Mouse (Mus musculus): ENCODE data around the gene Ubc. TPM values are rescaled to one million over a fixed set of nuclear protein-coding genes. Genes with fewer than 3 reads are reported as not detected.
A peak's percentile ranks its signal among the peaks of the same experiment; 100 is the strongest.

The Ubc gene
- polyA plus RNA-seq, 1 experiment = 585 TPM

- no peak overlapping the region for H3K4me3 ChIP-seq (ENCODE audit: control insufficient read depth, insufficient read depth, low read length)
- H3K27me3 ChIP-seq (ENCODE audit: control insufficient read depth, insufficient read depth, low read length) = no peaks in the 10 kb centered on the region
- H3K36me3 ChIP-seq (ENCODE audit: control insufficient read depth, insufficient read depth, low read length) = peaks cover 20% of the 10 kb centered on the region
- 70% methylated on average over 3 of the region's 3 CpGs for WGBS
- peaks cover 2% of the 10 kb centered on the region for H3K4me1 ChIP-seq (replicated peaks; ENCODE audit: control insufficient read depth, insufficient read depth, low read length)
- TF ChIP-seq CTCF (IDR thresholded peaks at IDR 0.05; ENCODE audit: borderline replicate concordance, control insufficient read depth, extremely low read depth, insufficient read depth, low read length, poor library complexity) = no peak
- TF ChIP-seq POLR2A (IDR thresholded peaks at IDR 0.05; ENCODE audit: control insufficient read depth, extremely low read depth, insufficient read depth, low read length, poor library complexity) = no peak
- no peak overlapping the region for H3K27ac ChIP-seq (ENCODE audit: control insufficient read depth, insufficient read depth, low read length)
- DNase-seq = no peak
Observed at GRCm38 (mm10) chr5:125383637-125384420, 6.2 kb downstream of the Ubc start.

GRCm38 (mm10) chr5:125382673-125383558, 7.1 kb downstream of the Ubc start:
- no peak for TF ChIP-seq CTCF (IDR thresholded peaks at IDR 0.05; ENCODE audit: borderline replicate concordance, control insufficient read depth, extremely low read depth, insufficient read depth, low read length, poor library complexity)
- TF ChIP-seq POLR2A (IDR thresholded peaks at IDR 0.05; ENCODE audit: control insufficient read depth, extremely low read depth, insufficient read depth, low read length, poor library complexity) = no peak

DNA sequence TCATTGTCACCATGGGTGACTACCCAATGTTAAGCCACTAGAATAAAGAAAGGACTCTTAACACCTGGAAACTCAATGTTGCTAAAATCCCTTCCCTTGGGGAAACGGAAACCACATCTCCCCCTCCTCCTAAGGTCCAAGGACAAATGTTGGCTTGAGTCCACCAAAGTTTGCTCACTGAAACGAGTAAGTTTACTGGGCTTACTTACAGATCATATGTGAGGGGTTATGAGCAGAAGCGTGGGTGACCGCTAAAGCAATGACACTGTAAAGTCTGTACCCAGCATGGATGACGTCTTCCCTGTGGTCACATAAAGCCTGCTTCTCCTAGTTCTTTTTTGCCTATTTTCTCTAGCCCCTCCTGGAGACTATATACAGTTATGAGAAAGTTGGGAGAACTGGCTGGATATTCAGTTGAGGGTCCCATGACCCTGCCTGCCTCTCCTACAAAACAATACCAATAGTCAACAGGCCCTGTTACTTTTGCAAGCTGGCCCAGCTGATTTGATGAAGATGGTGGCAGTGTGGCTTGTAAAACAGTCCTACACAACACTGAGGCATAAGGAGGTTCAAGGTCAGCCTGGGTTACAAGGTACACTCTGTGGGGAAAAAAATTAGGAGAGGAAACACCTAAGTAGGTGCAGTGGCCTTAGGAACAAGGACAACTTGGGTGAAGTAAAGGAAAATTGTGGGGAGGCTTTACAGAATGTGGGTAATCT, 7.9 kb downstream of the Ubc start:
- Histone ChIP-seq H3K4me3 (ENCODE audit: control insufficient read depth, insufficient read depth, low read length) (no peak overlapping the region), H3K36me3 (ENCODE audit: control insufficient read depth, insufficient read depth, low read length) (peaks cover 20% of the 10 kb centered on the region), H3K27me3 (ENCODE audit: control insufficient read depth, insufficient read depth, low read length) (no peaks in the 10 kb centered on the region), H3K27ac (ENCODE audit: control insufficient read depth, insufficient read depth, low read length) (no peak overlapping the region), H3K4me1 (replicated peaks; ENCODE audit: control insufficient read depth, insufficient read depth, low read length) (peaks cover 7% of the 10 kb centered on the region)
- WGBS = 79% methylated on average over 5 of the region's 5 CpGs
- TF ChIP-seq POLR2A (IDR thresholded peaks at IDR 0.05; ENCODE audit: control insufficient read depth, extremely low read depth, insufficient read depth, low read length, poor library complexity) (no peak), CTCF (IDR thresholded peaks at IDR 0.05; ENCODE audit: borderline replicate concordance, control insufficient read depth, extremely low read depth, insufficient read depth, low read length, poor library complexity) (no peak)
- DNase-seq = no peak

More at GRCm38 (mm10) chr5:125382673-125383558, 7.1 kb downstream of the Ubc start:
- no peak overlapping the region for H3K4me3 ChIP-seq (ENCODE audit: control insufficient read depth, insufficient read depth, low read length)
- 41% methylated on average over 6 of the region's 6 CpGs for WGBS
- H3K36me3 ChIP-seq (ENCODE audit: control insufficient read depth, insufficient read depth, low read length) = peaks cover 20% of the 10 kb centered on the region
- H3K27ac ChIP-seq (ENCODE audit: control insufficient read depth, insufficient read depth, low read length) = no peak overlapping the region
- peak; percentile 56 for DNase-seq
- no peaks in the 10 kb centered on the region for H3K27me3 ChIP-seq (ENCODE audit: control insufficient read depth, insufficient read depth, low read length)
- H3K4me1 ChIP-seq (replicated peaks; ENCODE audit: control insufficient read depth, insufficient read depth, low read length) = no peaks in the 10 kb centered on the region; the same call in 1 of the 2 replicates

- no peak overlapping the region for H3K27ac ChIP-seq (ENCODE audit: control insufficient read depth, insufficient read depth, low read length)
- no peaks in the 10 kb centered on the region for H3K36me3 ChIP-seq (ENCODE audit: control insufficient read depth, insufficient read depth, low read length)
- 74% methylated on average over 5 of the region's 5 CpGs for WGBS
Observed at GRCm38 (mm10) chr5:125378919-125379318, 11.1 kb downstream of the Ubc start.

DNA sequence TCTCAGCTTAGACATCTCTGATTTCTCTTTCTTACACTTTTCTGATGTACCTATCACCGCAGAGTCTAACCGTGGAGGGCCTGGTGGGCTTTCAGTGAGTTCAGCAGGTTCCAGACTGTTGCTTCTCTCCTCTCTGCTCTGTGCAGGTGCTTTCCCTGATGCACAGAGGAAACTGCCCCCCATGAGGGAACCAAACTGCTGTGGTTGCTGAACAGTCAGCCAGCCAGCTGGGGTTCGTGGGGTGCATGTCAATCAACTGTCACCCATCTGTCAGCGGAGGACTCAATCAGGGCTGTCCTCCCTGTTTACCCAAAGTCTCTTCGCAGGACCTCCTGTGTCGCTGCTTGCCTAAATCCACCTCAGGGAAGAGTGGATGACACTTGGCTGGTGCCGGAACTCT, 12.8 kb downstream of the Ubc start:
- peak overlapping the region; percentile 95 for H3K27ac ChIP-seq (ENCODE audit: control insufficient read depth, insufficient read depth, low read length)
- 17% methylated on average over 7 of the region's 7 CpGs for WGBS
- H3K27me3 ChIP-seq (ENCODE audit: control insufficient read depth, insufficient read depth, low read length) = no peaks in the 10 kb centered on the region

More at GRCm38 (mm10) chr5:125378919-125379318, 11.1 kb downstream of the Ubc start:
- no peaks in the 10 kb centered on the region for H3K27me3 ChIP-seq (ENCODE audit: control insufficient read depth, insufficient read depth, low read length)
- peaks cover 19% of the 10 kb centered on the region for H3K4me1 ChIP-seq (replicated peaks; ENCODE audit: control insufficient read depth, insufficient read depth, low read length)
- H3K4me3 ChIP-seq (ENCODE audit: control insufficient read depth, insufficient read depth, low read length) = no peak overlapping the region
- TF ChIP-seq POLR2A (IDR thresholded peaks at IDR 0.05; ENCODE audit: control insufficient read depth, extremely low read depth, insufficient read depth, low read length, poor library complexity) (no peak), CTCF (IDR thresholded peaks at IDR 0.05; ENCODE audit: borderline replicate concordance, control insufficient read depth, extremely low read depth, insufficient read depth, low read length, poor library complexity) (no peak)
- DNase-seq = no peak

GRCm38 (mm10) chr5:125375871-125376270, 14.1 kb downstream of the Ubc start:
- Histone ChIP-seq H3K4me3 (ENCODE audit: control insufficient read depth, insufficient read depth, low read length) (no peak overlapping the region), H3K4me1 (replicated peaks; ENCODE audit: control insufficient read depth, insufficient read depth, low read length) (peaks cover 19% of the 10 kb centered on the region), H3K36me3 (ENCODE audit: control insufficient read depth, insufficient read depth, low read length) (no peaks in the 10 kb centered on the region), H3K27ac (ENCODE audit: control insufficient read depth, insufficient read depth, low read length) (no peak overlapping the region), H3K27me3 (ENCODE audit: control insufficient read depth, insufficient read depth, low read length) (no peaks in the 10 kb centered on the region)
- no peak for DNase-seq
- TF ChIP-seq POLR2A (IDR thresholded peaks at IDR 0.05; ENCODE audit: control insufficient read depth, extremely low read depth, insufficient read depth, low read length, poor library complexity) (no peak), CTCF (IDR thresholded peaks at IDR 0.05; ENCODE audit: borderline replicate concordance, control insufficient read depth, extremely low read depth, insufficient read depth, low read length, poor library complexity) (no peak)
- WGBS = 44% methylated on average over 2 of the region's 2 CpGs

More for the DNA sequence above, 12.8 kb downstream of the Ubc start:
- peaks cover 19% of the 10 kb centered on the region for H3K4me1 ChIP-seq (replicated peaks; ENCODE audit: control insufficient read depth, insufficient read depth, low read length)
- H3K36me3 ChIP-seq (ENCODE audit: control insufficient read depth, insufficient read depth, low read length) = no peaks in the 10 kb centered on the region
- TF ChIP-seq POLR2A (IDR thresholded peaks at IDR 0.05; ENCODE audit: control insufficient read depth, extremely low read depth, insufficient read depth, low read length, poor library complexity) (0 out of 2 replicates have a peak, but pooled peaks have one; percentile 42), CTCF (IDR thresholded peaks at IDR 0.05; ENCODE audit: borderline replicate concordance, control insufficient read depth, extremely low read depth, insufficient read depth, low read length, poor library complexity) (no peak)
- H3K4me3 ChIP-seq (ENCODE audit: control insufficient read depth, insufficient read depth, low read length) = no peak overlapping the region
- DNase-seq = peak; percentile 61
